Mouse (Mus musculus) forelimb bud, embryonic 11.5 days (tissue): ENCODE measurements at regions not wholly inside any gene's neighbourhood (a gene's known extent, or its start where the extent isn't known, plus 50 kb on each side); places are given as distances from the start of the nearest gene placed in this dataset.

Experiments
- DNase-seq: peaks from one replicate; pipeline ENCODE4 v3.0.0-alpha.2; 2012; ENCODE audit warnings: low read depth, low spot score

GRCm38 (mm10) chr13:54895981-54896380 lies 53.2 kb upstream of the Unc5a start:
- DNase-seq, result no peak
